Mouse (Mus musculus): Measurements from ENCODE around the gene Ccdc141.

DNA sequence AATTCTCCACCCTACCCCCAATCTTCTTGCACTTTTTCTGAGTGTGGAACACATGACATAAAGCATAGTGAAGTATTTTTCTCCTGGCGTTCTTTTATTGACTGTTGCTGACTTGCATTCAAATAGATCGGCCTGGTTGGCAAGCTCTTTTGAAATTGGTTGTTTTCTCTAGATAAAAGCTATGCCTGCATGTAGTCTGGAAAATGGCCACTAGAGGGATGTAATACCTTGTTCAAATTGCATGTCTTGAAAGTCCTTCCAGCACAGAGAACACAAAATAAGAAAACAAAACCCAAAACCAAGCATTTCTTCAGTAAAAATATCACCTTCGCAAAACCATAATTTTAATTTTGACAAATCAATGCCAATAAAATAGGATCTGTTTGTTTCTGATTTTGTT, 108.6 kb downstream of the Ccdc141 start:
- TF ChIP-seq CTCF (IDR thresholded peaks at IDR 0.05; ENCODE audit: extremely low read depth, insufficient read depth, low read length) (peak; percentile 30; the same call in 1 of the 2 replicates), POLR2A (IDR thresholded peaks at IDR 0.05; ENCODE audit: extremely low read depth, insufficient read depth, low read length) (no peak)

Measured in cortical plate, adult 2 months (tissue).